Mouse (Mus musculus) heart, embryonic 14.5 days (tissue): ENCODE data around the gene Mfsd12. TPM values are rescaled to one million over a fixed set of nuclear protein-coding genes. Genes with fewer than 3 reads are reported as not detected.

Source experiments
- microRNA-seq: library from miRNA; unstranded; fragments of <30 nt; microRNA quantifications from one replicate; pipeline ENCODE4, GENCODE M21; 2016
- polyA plus RNA-seq: library from polyadenylated mRNA; unstranded; fragments of >200 nt; fragmentation: Nextera tagmentation; extraction: Ambion mirVana; gene quantifications from 2 replicates; pipeline ENCODE4 v1.2.1, GENCODE M21; 2014

Gene Mfsd12
- polyA plus RNA-seq, 1 experiment from 2014 or later, result 6.5 TPM

Small RNAs within 50 kb of the gene (microRNA-seq; reads per million reads assigned to microRNA genes)
- gene Mir6913, result not detected

Other genes starting within 250 kb of the Mfsd12 start
- gene Zbtb7a, start 222.3 kb upstream of the Mfsd12 start, polyA plus RNA-seq, result 16.8 and 18.8 TPM in 2 replicates
- 33.5 and 34.0 TPM in 2 replicates for gene Pias4, start 189.6 kb upstream of the Mfsd12 start, polyA plus RNA-seq
- 331 and 337 TPM in 2 replicates for gene Eef2, start 180.9 kb upstream of the Mfsd12 start, polyA plus RNA-seq
- gene Dapk3, start 174.5 kb upstream of the Mfsd12 start, polyA plus RNA-seq, result 41.5 and 51.0 TPM in 2 replicates
- not detected in 2 replicates for gene 4930442H23Rik, start 173.6 kb upstream of the Mfsd12 start, polyA plus RNA-seq
- 7.4 and 8.3 TPM in 2 replicates for gene Nmrk2, start 155.4 kb upstream of the Mfsd12 start, polyA plus RNA-seq
- 0.74 and 0.80 TPM in 2 replicates for gene Atcay, start 126.7 kb upstream of the Mfsd12 start, polyA plus RNA-seq
- gene Zfr2, start 124.3 kb upstream of the Mfsd12 start, polyA plus RNA-seq, result 5.0 and 7.3 TPM in 2 replicates
- 0.91 and 1.3 TPM in 2 replicates for gene Matk, start 104.6 kb upstream of the Mfsd12 start, polyA plus RNA-seq
- gene Mrpl54, start 90.6 kb upstream of the Mfsd12 start, polyA plus RNA-seq, result 274 and 298 TPM in 2 replicates
- gene Apba3, start 90.5 kb upstream of the Mfsd12 start, polyA plus RNA-seq, result 38.8 and 39.8 TPM in 2 replicates
- 1.8 and 2.2 TPM in 2 replicates for gene Tjp3, start 65.9 kb upstream of the Mfsd12 start, polyA plus RNA-seq
- gene Pip5k1c, start 64.5 kb upstream of the Mfsd12 start, polyA plus RNA-seq, result 31.4 and 33.7 TPM in 2 replicates
- 16.6 and 16.9 TPM in 2 replicates for gene Cactin, start 36.4 kb upstream of the Mfsd12 start, polyA plus RNA-seq
- gene Tbxa2r, start 28.8 kb upstream of the Mfsd12 start, polyA plus RNA-seq, result 9.5 and 11.3 TPM in 2 replicates
- gene Gipc3, start 14.2 kb upstream of the Mfsd12 start, polyA plus RNA-seq, result 0.11 TPM in 1 of 2 replicates, not detected in the other
- 94.2 and 97.0 TPM in 2 replicates for gene Hmg20b, start 7.0 kb upstream of the Mfsd12 start, polyA plus RNA-seq
- gene 4930404N11Rik, start 8.3 kb downstream of the Mfsd12 start, polyA plus RNA-seq, result 0.28 and 0.38 TPM in 2 replicates
- 64.6 and 67.0 TPM in 2 replicates for gene Fzr1, start 21.0 kb downstream of the Mfsd12 start, polyA plus RNA-seq
- gene Dohh, start 26.9 kb downstream of the Mfsd12 start, polyA plus RNA-seq, result 52.6 and 53.5 TPM in 2 replicates
- 1.7 and 2.0 TPM in 2 replicates for gene Gm48551, start 27.0 kb downstream of the Mfsd12 start, polyA plus RNA-seq
- 1.0 TPM in 2 replicates for gene Gm48552, start 31.5 kb downstream of the Mfsd12 start, polyA plus RNA-seq
- 3.8 and 4.7 TPM in 2 replicates for gene Smim24, start 35.6 kb downstream of the Mfsd12 start, polyA plus RNA-seq
- 45.0 and 47.0 TPM in 2 replicates for gene Nfic, start 98.1 kb downstream of the Mfsd12 start, polyA plus RNA-seq
- gene Celf5, start 125.2 kb downstream of the Mfsd12 start, polyA plus RNA-seq, result 0.19 TPM in 1 of 2 replicates, not detected in the other
- gene Ncln, start 138.9 kb downstream of the Mfsd12 start, polyA plus RNA-seq, result 40.7 and 44.6 TPM in 2 replicates
- gene S1pr4, start 142.6 kb downstream of the Mfsd12 start, polyA plus RNA-seq, result 0.24 and 0.35 TPM in 2 replicates
- 0.74 and 0.89 TPM in 2 replicates for gene Gna15, start 166.7 kb downstream of the Mfsd12 start, polyA plus RNA-seq
- gene Gna11, start 187.7 kb downstream of the Mfsd12 start, polyA plus RNA-seq, result 54.9 and 57.4 TPM in 2 replicates
- 367 and 598 TPM in 2 replicates for gene Aes, start 202.0 kb downstream of the Mfsd12 start, polyA plus RNA-seq
- gene Tle2, start 217.1 kb downstream of the Mfsd12 start, polyA plus RNA-seq, result 21.6 and 21.8 TPM in 2 replicates
- gene Tle6, start 243.6 kb downstream of the Mfsd12 start, polyA plus RNA-seq, result 30.7 and 35.3 TPM in 2 replicates
- gene BC025920, start 248.8 kb downstream of the Mfsd12 start, polyA plus RNA-seq, result 0.35 and 0.84 TPM in 2 replicates